Mouse (Mus musculus) erythroblast, embryonic 14.5 days (primary cell): ENCODE data around the gene Lyve1.

Experiments
- GATA1 ChIP-seq: IDR thresholded peaks from 2 replicates; pipeline ENCODE4 v1.6.1; 2012; ENCODE audit warnings: low read length, inconsistent platforms, mixed read lengths
- TAL1 ChIP-seq: IDR thresholded peaks from 3 replicates; pipeline ENCODE4 v1.6.1; 2012; ENCODE audit warnings: low read length, inconsistent platforms, mixed read lengths

DNA sequence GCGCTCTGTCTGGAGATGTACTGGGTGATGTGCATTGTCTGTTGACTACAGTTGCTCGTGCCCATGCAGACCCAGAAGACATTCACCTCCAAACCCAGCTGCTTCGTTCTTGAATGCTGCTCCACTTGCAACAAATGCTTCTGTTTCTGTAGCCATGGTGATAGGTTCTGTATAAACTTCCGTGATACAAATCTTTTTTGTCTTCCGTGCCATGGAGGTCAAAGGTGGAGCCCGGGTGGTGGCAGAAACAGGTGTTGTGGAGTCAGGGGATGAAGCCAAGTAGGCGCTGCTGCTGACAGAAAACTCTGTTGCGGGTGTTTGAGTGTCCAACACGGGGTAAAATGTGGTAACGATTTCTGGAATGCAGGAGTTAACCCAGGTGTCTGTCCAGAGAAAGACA, 9.4 kb downstream of the Lyve1 start:
- TF ChIP-seq GATA1: no peak
- no peak for TF ChIP-seq TAL1
